Mouse (Mus musculus) liver, adult (tissue): ENCODE measurements around the gene Myom1.

Experiments
- GATA4 ChIP-seq: IDR thresholded peaks from 2 replicates; pipeline ENCODE4 v1.6.1; 2014; ENCODE audit warnings: mild to moderate bottlenecking, low read length; ENCODE audit not compliant: insufficient replicate concordance

Gene Myom1

GRCm38 (mm10) chr17:71062049-71062560, 59.7 kb downstream of the Myom1 start:
- TF ChIP-seq GATA4, result no peak

DNA sequence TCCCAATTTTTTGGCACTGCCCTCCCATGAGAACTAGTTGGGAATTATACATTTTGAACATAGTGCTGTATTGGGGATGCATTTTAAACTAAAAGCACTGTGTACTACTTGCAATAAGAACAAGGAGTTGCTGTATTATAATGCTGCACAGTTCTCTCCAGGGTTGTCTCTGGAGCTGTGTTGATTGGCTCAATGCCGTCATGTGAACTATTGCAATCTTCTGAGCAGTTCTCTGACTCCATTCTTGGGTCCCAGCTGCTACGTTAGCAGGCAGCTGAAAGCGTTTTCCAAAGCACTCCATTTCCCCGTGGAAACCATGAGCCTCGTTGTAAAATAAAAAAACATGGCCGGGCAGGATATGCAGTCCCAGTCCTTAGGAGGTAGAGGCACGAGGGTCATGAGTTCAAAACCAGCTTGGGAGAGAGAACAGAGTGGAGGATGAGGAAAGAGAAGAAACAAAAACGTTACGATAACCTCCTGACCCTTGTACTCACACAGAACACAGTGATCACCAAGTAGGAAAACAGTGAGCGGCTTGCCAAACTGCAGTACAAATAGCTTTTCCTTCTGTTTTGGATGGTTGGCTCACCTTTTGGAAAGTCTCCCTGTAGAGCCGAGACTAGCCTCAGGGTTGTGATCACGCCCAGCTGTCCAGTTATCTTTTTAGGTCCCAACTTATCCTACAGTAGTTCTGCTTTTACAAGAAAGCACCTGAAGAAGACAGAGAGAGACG, 60.6 kb downstream of the Myom1 start:
- peak; percentile 68; the same call in 1 of the 2 replicates for TF ChIP-seq GATA4

GRCm38 (mm10) chr17:71064463-71065014, 62.1 kb downstream of the Myom1 start:
- TF ChIP-seq GATA4, result no peak

- no peak for TF ChIP-seq GATA4
Observed at GRCm38 (mm10) chr17:71065127-71065526, 62.7 kb downstream of the Myom1 start.

- TF ChIP-seq GATA4, result no peak
Observed at GRCm38 (mm10) chr17:71069176-71069575, 66.7 kb downstream of the Myom1 start.

DNA sequence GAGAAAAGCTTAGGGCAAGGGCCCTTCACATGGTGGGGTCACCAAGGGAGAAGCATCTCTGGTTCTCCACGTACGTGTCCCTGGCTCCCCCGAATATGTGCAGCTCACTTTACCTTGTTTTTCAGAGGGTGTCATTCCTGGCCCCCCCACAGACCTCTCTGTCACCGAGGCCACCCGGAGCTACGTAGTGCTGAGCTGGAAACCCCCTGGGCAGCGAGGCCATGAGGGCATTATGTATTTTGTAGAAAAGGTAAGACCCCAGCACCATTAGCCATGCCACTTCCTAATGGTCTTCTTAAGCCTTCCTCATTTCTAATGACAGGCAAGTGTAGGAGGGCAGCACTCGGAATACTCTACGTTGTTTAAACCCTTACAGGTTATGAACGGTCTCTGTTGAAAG, 69.5 kb downstream of the Myom1 start:
- TF ChIP-seq GATA4, result no peak

DNA sequence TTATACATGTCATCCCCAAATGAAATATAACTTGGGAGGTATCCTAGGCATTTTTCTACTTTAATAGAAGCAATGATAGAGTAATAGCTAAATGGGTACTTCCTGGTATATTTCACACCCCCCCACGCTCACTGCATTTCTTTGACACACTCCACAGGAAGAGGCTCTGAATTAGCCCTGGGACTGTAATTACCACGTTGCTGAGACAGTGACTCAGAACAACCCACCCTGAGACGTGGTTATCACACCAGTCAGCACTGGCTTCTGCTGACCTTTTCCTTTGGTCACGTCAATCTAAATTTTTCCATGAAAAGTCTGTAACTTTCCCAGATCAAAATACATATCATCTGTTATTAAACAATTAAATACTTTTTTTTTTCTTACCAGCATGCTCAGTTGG, 72.0 kb downstream of the Myom1 start:
- no peak for TF ChIP-seq GATA4

GRCm38 (mm10) chr17:71081986-71082385, 79.6 kb downstream of the Myom1 start:
- no peak for TF ChIP-seq GATA4

- no peak for TF ChIP-seq GATA4
Observed at GRCm38 (mm10) chr17:71086969-71087368, 84.5 kb downstream of the Myom1 start.

- no peak for TF ChIP-seq GATA4
Observed at GRCm38 (mm10) chr17:71087396-71088153, 85.1 kb downstream of the Myom1 start.

GRCm38 (mm10) chr17:71088154-71088521, 85.7 kb downstream of the Myom1 start:
- no peak for TF ChIP-seq GATA4

- no peak; the same call in 1 of the 2 replicates for TF ChIP-seq GATA4
Observed at GRCm38 (mm10) chr17:71088991-71089434, 86.6 kb downstream of the Myom1 start.

DNA sequence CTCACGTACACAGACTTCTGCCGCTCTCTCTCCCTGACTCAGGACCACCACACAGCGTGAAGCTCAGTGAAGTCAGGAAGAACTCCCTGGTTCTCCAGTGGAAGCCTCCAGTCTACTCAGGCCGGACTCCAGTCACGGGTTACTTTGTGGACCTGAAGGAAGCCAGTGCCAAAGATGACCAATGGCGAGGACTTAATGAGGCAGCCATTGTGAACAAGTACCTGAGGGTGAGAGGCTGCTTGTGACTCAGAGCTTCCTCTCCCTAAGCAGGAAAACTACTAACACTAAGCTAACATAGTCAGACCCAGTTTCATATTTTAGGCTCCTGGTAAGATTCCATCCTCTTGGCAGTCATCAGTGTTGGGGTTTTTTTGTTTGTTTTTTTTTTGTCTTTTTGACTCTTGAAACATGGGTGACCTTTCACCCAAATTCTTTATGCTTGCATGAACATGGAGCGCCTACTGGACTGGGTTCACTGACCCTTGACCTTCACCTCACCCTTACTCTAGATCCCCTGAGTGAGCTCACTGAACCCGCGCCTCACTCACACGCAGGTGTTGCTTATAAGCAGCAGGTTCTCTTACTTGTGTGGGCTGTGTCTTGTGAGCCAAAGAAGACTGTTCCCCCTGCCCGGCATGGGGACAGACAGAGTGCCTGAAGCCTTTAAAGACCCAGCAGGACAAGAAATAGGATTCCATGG, 87.5 kb downstream of the Myom1 start:
- no peak for TF ChIP-seq GATA4

DNA sequence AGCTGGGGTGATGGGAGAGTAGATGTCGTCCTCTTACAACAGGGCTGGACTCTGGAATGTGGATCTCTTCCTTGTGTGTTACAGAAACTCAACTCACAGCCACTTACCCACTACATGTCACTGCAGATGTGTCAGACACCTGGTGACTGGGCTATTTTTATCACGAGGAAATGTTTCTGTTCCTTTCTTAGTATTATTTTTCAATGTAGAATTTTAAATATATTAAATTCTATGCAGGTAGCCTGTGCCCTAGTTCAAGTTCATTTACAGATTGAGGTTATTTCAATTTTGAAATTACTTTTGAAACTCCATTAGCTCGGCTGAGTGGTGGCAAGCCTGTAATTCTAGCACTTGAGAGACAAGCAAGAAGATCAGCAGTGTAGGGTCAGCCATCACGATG, 88.6 kb downstream of the Myom1 start:
- no peak for TF ChIP-seq GATA4

DNA sequence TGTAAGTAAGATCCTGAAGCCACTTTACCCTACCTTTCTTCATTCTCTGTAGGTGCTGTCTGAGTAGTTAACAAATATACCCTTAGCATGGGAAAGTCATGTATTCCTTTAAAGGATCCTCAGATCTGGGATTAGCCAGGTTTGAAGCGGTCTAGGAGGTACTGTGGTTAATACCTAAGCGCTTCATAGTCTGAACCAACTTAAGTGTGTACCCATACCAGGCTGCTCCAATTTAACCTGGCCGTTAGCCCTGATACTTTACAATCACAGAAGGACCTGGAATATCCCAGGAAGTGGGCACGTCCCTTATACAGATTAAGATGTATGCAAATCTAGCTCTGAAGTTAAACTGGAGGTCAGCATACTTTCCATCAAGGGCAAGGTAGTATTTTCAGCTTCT, 89.9 kb downstream of the Myom1 start:
- no peak for TF ChIP-seq GATA4

DNA sequence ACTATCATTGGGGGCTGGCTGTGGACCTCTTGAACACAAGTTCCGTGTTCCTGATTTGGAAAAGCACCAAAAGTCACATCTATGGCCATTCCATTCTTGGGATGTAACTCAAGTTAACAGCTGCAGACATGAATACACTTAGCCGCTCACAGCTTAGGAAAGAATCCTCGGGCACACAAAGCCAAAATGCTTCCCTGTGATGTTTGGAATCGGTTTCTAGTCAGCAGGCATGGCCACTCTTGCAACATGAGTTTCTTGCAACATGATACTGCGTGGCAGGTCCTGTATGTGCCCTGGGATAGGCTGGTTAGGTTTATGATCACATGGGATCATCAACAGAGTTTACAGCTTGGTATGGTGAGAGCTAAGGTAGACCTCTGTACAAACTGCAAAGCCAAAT, 91.4 kb downstream of the Myom1 start:
- TF ChIP-seq GATA4, result no peak

DNA sequence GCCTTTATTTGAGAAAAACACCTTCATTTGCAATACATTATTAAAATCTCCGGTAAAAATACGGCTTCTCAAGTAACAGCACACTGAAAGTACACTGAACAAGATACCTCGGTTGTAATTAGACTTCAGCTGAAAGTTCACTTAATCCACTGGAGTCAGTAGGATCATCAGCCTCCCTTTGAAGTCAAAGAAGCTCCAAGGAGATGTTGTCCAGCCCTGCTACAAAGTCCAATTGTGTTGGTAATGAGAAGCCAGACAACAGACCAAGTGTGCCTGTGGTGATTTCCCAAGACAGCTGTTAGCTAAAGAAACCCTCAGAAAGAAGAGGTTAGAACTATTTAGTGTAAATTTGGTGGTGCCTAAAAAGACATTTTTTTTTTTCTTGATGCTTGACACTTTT, 92.0 kb downstream of the Myom1 start:
- TF ChIP-seq GATA4, result no peak
